Mouse (Mus musculus) layer of hippocampus, postnatal 25 days (tissue): Measurements from ENCODE around the gene Tmem168. TPM values are rescaled to one million over a fixed set of nuclear protein-coding genes. Genes with fewer than 3 reads are reported as not detected.

Experiments used
- DNase-seq, 2 experiments: peaks; one replicate each; pipeline ENCODE4 v3.0.0; 2022; ENCODE audit warnings: mixed read lengths in 2 of 2, low spot score in 1 of 2; ENCODE audit errors: extremely low spot score in 1 of 2
- total RNA-seq, 2 experiments: library from RNA; stranded (reverse); gene quantifications; 2 replicates each; pipeline ENCODE4 v1.2.3; 2021

The Tmem168 gene
- total RNA-seq, 2 experiments from 2014 or later = 14.3 to 15.2 TPM

DNA sequence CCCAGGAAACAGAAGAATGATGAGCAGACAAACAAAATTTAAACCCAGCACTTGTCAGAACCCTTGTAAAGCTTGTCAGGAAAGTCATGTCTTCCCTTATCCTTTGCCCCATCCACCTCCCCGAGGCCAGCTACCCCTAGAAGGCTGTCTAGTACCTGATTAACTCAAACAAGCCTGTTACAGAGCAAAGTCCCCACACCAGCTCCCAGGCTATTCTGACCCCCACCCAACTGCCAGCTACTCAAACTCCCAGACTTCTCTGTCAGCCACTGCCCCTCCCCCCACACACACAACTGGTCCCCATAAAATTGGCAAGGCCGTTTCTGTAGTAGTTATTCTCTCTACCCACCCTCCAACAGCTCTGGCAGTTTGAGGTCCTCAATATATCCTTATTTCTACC lies 21.3 kb downstream of the Tmem168 start:
- no peak for DNase-seq

DNA sequence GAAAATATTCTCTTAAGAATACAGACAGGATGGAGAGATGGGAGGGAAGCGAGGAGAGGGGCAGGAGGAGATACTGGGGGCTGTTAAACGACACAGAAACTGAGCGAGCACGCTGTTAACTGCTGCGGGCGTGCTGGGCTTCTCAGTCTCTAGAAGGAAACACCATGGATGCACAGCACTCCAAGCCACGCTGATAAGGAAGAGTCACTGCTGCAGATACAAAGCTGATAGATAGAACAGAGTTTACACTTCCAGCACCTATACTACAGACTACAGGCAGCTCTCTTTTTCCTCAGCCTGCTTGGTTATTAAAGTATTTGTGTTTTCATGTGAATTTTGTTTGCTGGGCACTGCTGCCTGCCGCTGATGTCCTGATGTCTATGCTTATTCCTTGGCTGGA lies 21.7 kb downstream of the Tmem168 start:
- no peak for DNase-seq

- no peak for DNase-seq
Observed at GRCm38 (mm10) chr6:13584788-13585187, 23.1 kb downstream of the Tmem168 start.

- DNase-seq = no peak
Observed at GRCm38 (mm10) chr6:13582075-13582474, 25.8 kb downstream of the Tmem168 start.

DNA sequence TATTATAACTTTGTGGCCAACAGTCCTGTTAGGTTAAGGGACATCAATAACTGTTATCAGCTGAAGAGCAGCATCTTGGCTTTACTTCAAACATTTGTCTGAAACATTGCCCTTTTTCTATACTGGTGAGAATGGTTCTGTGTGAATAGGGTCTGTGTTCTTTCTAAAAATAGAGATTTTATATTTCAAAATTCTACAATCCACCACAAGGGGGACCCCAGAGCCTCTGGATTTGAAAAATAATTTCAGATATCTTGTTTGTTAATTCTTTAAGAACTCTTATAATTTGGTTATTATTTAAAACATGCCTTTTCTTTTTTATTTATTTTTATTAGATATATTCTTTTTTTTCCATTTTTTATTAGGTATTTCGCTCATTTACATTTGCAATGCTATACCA lies 42.2 kb downstream of the Tmem168 start:
- DNase-seq = no peak

DNA sequence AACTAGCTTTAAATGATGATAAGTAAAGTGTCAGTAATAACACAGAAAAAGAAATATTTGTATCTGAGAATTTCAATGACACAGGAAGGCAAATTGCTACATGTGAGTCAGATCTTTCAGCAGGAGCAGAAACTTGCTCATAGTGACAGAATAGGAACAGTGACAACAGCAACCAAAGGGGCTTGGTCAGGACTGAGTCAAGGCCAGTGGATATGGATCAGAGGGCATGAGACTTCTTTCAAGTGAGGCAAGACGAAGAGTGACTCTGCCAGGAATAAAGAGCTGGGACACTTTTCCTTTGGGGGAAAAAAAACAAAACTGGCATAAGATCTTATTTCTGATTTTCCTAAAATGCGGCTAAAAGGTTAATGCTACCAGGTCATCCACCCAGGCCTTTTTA lies 52.6 kb downstream of the Tmem168 start:
- DNase-seq = no peak

GRCm38 (mm10) chr6:13541761-13542160 lies 66.1 kb downstream of the Tmem168 start:
- DNase-seq = no peak

DNA sequence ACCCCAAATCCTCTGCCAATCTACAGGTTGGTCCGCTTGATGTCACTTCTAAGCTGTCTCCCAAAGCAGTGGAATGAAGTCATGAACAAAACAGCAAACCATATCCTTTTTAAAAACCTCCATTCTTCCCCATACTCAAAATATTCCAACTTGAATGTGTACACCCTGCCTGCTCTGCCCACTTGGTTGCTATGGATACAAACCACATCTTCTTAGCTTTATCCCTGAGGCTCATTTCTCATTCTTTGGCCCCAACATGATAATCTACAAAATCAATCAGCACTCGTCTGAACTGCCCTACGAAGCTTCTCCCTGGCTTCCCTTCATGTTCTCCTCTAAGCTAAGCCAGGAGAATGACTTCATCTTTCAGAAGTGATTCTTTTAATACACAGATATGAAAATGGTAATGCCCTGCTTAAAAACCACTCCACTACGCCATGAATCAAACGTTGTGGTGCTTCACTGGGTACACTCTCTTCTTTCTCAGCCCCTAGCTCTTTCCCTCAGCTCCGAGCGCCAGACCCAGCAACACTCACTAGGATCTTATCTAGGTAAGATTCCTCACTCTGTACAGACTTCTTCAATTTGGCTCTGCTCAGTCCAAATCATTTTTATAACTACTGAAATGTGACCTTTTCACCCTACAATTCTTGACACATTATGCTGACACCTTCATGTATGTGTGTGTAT lies 70.5 kb downstream of the Tmem168 start:
- no peak for DNase-seq

Other genes starting within 250 kb of the Tmem168 start
- 10 to 100 TPM; 22.7 to 24.0 TPM for gene Bmt2, start 69.9 kb upstream of the Tmem168 start, total RNA-seq
- gene Gpr85, start 231.8 kb upstream of the Tmem168 start, total RNA-seq = 10 to 100 TPM; 39.0 to 44.6 TPM